Mouse (Mus musculus) stomach, embryonic 16.5 days (tissue): ENCODE data around the gene Farsb. TPM values are rescaled to one million over a fixed set of nuclear protein-coding genes. Genes with fewer than 3 reads are reported as not detected.

Experiments used
- polyA plus RNA-seq: library from polyadenylated mRNA; unstranded; fragments of >200 nt; fragmentation: Nextera tagmentation; extraction: Ambion mirVana; gene quantifications from 2 replicates; pipeline ENCODE4 v1.2.1, GENCODE M21; 2015

The Farsb gene
- polyA plus RNA-seq, 1 experiment from 2014 or later: 144 TPM

Other genes starting within 250 kb of the Farsb start
- 22.7 and 25.5 TPM in 2 replicates for gene Sgpp2, start 178.6 kb downstream of the Farsb start, polyA plus RNA-seq
- 0.47 and 0.49 TPM in 2 replicates for gene Mogat1, start 22.1 kb upstream of the Farsb start, polyA plus RNA-seq
- gene BC035947, start 23.3 kb upstream of the Farsb start, polyA plus RNA-seq: 0.23 TPM in 1 of 2 replicates, not detected in the other
- 55.0 and 56.4 TPM in 2 replicates for gene Acsl3, start 168.9 kb upstream of the Farsb start, polyA plus RNA-seq
- gene Utp14b, start 169.1 kb upstream of the Farsb start, polyA plus RNA-seq: 2.3 and 2.4 TPM in 2 replicates